Mouse (Mus musculus) neutrophil, adult 65 days (primary cell): Measurements from ENCODE around the gene Kcnip3. TPM values are rescaled to one million over a fixed set of nuclear protein-coding genes. Genes with fewer than 3 reads are reported as not detected.

Source experiments
- total RNA-seq: library from RNA; stranded (reverse); gene quantifications from 2 replicates; pipeline ENCODE4 v1.2.4, GENCODE M21; 2023

Kcnip3 gene
- total RNA-seq: 0.52 and 1.8 TPM in 2 replicates

GRCm38 (mm10) chr2:127522006-127522441, at the start of gene Kcnip3:
Gene Kcnip3, minus strand, starts transcription at chr2:127522094.

DNA sequence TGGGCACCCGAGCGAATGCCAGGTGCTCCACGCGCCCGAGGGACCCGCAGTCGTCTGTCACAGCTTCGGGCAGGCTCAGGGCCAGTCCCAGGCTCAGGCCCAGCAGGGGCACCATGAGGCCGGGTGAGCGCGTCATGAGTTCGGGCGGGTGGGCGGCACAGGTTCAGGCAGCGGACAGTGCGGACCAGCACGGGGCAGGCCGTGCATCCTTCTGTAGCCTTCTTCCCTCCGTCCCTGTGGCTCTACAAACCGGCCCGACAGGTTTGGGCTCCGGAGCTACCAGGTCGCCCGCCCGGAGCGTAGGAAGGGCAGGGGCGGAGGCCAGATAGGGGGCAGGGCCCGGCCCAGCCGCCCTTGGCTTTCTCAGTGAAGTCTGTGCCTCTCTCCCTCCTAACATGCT, 19.3 kb upstream of the Kcnip3 start, which contains the start of gene Prom2:
Prom2 (minus strand) TSS at position 283 of the 400 bp plus-strand sequence.

GRCm38 (mm10) chr2:127444055-127444789, 77.7 kb downstream of the Kcnip3 start, which contains the start of gene Fahd2a:
Gene Fahd2a, minus strand, starts transcription at chr2:127444565.

GRCm38 (mm10) chr2:127424977-127425376, 96.9 kb downstream of the Kcnip3 start, which contains the start of gene Gpat2:
Gene Gpat2, plus strand, starts transcription at chr2:127425199.

Other genes with a start within 250 kb of the Kcnip3 start
- 61.8 and 67.6 TPM in 2 replicates for gene Dusp2, start 185.9 kb downstream of the Kcnip3 start, total RNA-seq
- not detected in 2 replicates for gene Astl, start 183.5 kb downstream of the Kcnip3 start, total RNA-seq
- not detected in 2 replicates for gene Adra2b, start 158.9 kb downstream of the Kcnip3 start, total RNA-seq
- gene Gpat2, start 96.9 kb downstream of the Kcnip3 start, total RNA-seq: not detected in 2 replicates
- gene Fahd2a, start 77.5 kb downstream of the Kcnip3 start, total RNA-seq: 5.1 and 5.6 TPM in 2 replicates
- not detected in 2 replicates for gene Prom2, start 19.4 kb upstream of the Kcnip3 start, total RNA-seq
- 0.54 and 0.63 TPM in 2 replicates for gene Zfp661, start 65.0 kb upstream of the Kcnip3 start, total RNA-seq
- 22.6 and 37.4 TPM in 2 replicates for gene Mrps5, start 65.1 kb upstream of the Kcnip3 start, total RNA-seq
- not detected in 2 replicates for gene Mal, start 134.6 kb upstream of the Kcnip3 start, total RNA-seq
- gene Mall, start 207.8 kb upstream of the Kcnip3 start, total RNA-seq: not detected in 2 replicates